Mouse (Mus musculus) forebrain, embryonic 10.5 days (tissue): ENCODE measurements at regions not wholly inside any gene's neighbourhood (a gene's known extent, or its start where the extent isn't known, plus 50 kb on each side); places are given as distances from the start of the nearest gene placed in this dataset.

Experiments
- DNase-seq: peaks from one replicate; pipeline ENCODE4 v3.0.0-alpha.2; 2017; ENCODE audit warnings: low spot score; ENCODE audit errors: extremely low spot score
- H3K27ac ChIP-seq: fragments of 300-500 bp; sonication (generic); 2 replicates; pipeline ENCODE4 v1.5.1; 2016; ENCODE audit warnings: mild to moderate bottlenecking
- H3K27me3 ChIP-seq: fragments of 300-500 bp; sonication (generic); 2 replicates; pipeline ENCODE4 v1.6.1; 2016; ENCODE audit warnings: mild to moderate bottlenecking; ENCODE audit not compliant: poor library complexity, severe bottlenecking
- H3K36me3 ChIP-seq: fragments of 300-500 bp; sonication (generic); replicated peaks from 2 replicates; pipeline ENCODE4 v1.6.1; 2016; ENCODE audit warnings: mild to moderate bottlenecking, moderate library complexity
- H3K4me1 ChIP-seq: fragments of 300-500 bp; sonication (generic); 2 replicates; pipeline ENCODE4 v1.6.1; 2016
- H3K4me3 ChIP-seq: fragments of 300-500 bp; sonication (generic); 2 replicates; pipeline ENCODE4 v1.5.1; 2016; ENCODE audit warnings: mild to moderate bottlenecking, moderate library complexity
- H3K9me3 ChIP-seq: fragments of 300-500 bp; sonication (generic); 2 replicates; pipeline ENCODE4 v1.6.1; 2016; ENCODE audit warnings: mild to moderate bottlenecking, moderate library complexity
- WGBS: fragments of 180-500 bp; shearing (Covaris S2); methylation state at CpG from one replicate; pipeline ENCODE4 v1.1.7; 2016; 5-methylcytosine and 5-hydroxymethylcytosine counted together

DNA sequence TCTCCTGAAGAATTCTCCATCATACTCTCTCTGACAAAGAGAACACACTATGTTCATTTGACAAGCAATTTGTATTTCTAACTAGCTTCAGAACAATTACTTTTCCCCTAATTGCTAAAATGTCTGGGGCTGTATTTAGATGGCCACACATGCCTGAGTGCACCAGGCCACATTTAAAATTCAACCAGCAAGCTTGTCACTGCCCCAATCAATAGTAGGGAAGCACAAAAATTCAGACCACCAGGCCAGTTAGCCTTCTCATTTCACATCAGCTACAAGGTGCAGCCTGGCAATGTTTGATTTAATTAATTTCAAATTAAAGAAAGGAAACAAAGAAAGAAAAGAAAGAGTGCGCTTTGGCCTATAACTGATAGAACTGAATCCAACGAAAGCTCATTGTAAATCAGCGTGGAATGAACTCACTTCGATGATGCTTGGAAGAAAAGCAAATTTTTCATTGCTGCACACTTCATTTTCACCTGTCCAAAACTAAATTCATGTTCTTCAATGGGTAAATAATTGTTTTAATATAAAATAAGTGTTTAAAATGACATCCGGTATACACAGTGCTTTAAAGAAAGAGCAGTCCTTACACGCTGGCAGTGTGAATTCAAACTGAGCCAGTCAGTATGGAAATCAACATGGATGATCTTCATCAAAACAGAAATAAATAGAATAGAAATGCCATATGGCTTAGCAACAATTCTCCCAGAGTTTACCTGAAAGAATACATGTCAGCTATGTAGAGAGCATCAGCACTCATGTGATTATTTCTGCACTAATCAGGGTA is 1001.7 kb upstream of the Adgrl4 start:
- DNase-seq, result no peak
- Histone ChIP-seq H3K9me3 (no peaks in the 10 kb centered on the region), H3K36me3 (no peaks in the 10 kb centered on the region), H3K27me3 (no peaks in the 10 kb centered on the region), H3K27ac (no peak overlapping the region), H3K4me1 (no peaks in the 10 kb centered on the region), H3K4me3 (no peak overlapping the region)
- 94% methylated on average over 6 of the region's 6 CpGs for WGBS
